Mouse (Mus musculus): ENCODE measurements around the gene Ccdc83.

DNA sequence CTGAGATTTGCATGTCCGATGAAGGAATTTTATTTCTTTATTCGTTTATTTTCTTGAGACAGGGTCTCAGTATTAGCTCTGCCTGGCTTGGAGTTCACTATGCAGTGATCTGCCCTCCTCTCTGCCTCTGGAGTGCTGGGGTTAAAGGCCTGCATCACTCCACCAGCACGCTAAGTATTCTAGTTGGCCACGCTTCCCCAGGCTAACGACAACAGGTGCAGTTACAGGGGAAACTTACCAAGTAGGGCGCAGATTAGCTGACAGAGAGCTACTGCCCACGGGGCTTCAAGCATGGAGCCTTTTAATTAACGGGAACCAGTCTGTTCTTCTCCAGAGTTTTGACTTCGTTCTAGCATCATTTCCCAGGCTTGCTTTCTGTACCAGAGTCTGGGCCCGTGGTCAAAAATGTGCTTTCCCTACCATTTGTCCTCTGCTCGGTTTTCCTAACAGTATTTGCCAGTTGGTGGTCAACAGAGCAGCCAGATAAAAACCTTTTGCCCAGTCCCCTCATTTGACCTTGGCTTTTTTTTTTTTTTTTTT is 9.1 kb upstream of the Ccdc83 start:
- TF ChIP-seq CTCF (IDR thresholded peaks at IDR 0.05; ENCODE audit: low read depth, low read length) (no peak), POLR2A (IDR thresholded peaks at IDR 0.05; ENCODE audit: borderline replicate concordance, low read depth, low read length) (no peak)
